Mouse (Mus musculus) kidney, embryonic 15.5 days (tissue): ENCODE measurements around the gene 1700011L22Rik. TPM values are rescaled to one million over a fixed set of nuclear protein-coding genes. Genes with fewer than 3 reads are reported as not detected.

Source experiments
- ATAC-seq: fragments of 200-750 bp; cut with Nextera tagmentation; replicated peaks from 2 replicates; pipeline ENCODE4 v1.8.0; 2017; ENCODE audit warnings: moderate TSS enrichment; ENCODE audit not compliant: low FRiP score
- H3K27ac ChIP-seq: fragments of 300-500 bp; sonication (generic); 2 replicates; pipeline ENCODE4 v1.5.1; 2015; ENCODE audit warnings: mild to moderate bottlenecking, inconsistent platforms
- H3K27me3 ChIP-seq: fragments of 300-500 bp; sonication (generic); 2 replicates; pipeline ENCODE4 v1.6.1; 2015; ENCODE audit warnings: inconsistent platforms
- H3K36me3 ChIP-seq: fragments of 300-500 bp; sonication (generic); 2 replicates; pipeline ENCODE4 v1.6.1; 2015; ENCODE audit warnings: inconsistent platforms
- H3K4me1 ChIP-seq: fragments of 300-500 bp; sonication (generic); 2 replicates; pipeline ENCODE4 v1.6.1; 2015; ENCODE audit warnings: inconsistent platforms
- H3K4me2 ChIP-seq: fragments of 300-500 bp; sonication (generic); 2 replicates; pipeline ENCODE4 v1.6.1; 2015; ENCODE audit warnings: moderate library complexity, mild to moderate bottlenecking, inconsistent platforms
- H3K4me3 ChIP-seq: fragments of 300-500 bp; sonication (generic); replicated peaks from 2 replicates; pipeline ENCODE4 v1.5.1; 2015; ENCODE audit warnings: mild to moderate bottlenecking, inconsistent platforms
- H3K9ac ChIP-seq: fragments of 300-500 bp; sonication (generic); 2 replicates; pipeline ENCODE4 v1.6.1; 2015; ENCODE audit warnings: mild to moderate bottlenecking, inconsistent platforms
- H3K9me3 ChIP-seq: fragments of 300-500 bp; sonication (generic); replicated peaks from 2 replicates; pipeline ENCODE4 v1.6.1; 2016; ENCODE audit warnings: inconsistent platforms
- WGBS: fragments of 180-500 bp; shearing (Covaris S2); methylation state at CpG from one replicate; pipeline ENCODE4 v1.1.7; 2015; ENCODE audit warnings: mixed read lengths; 5-methylcytosine and 5-hydroxymethylcytosine counted together
- polyA plus RNA-seq: library from polyadenylated mRNA; unstranded; fragments of >200 nt; fragmentation: Nextera tagmentation; extraction: Ambion mirVana; gene quantifications from 2 replicates; pipeline ENCODE4 v1.2.1, GENCODE M21; 2015

The 1700011L22Rik gene
- polyA plus RNA-seq, 1 experiment from 2014 or later = not detected

- H3K27ac ChIP-seq = peak overlapping the region; percentile 46
- WGBS = 42% methylated on average over 10 of the region's 10 CpGs
These were observed 85.6 kb downstream of the 1700011L22Rik start for GRCm38 (mm10) chr8:79162533-79163308.

GRCm38 (mm10) chr8:79161172-79161778, 87.1 kb downstream of the 1700011L22Rik start:
- H3K27ac ChIP-seq = no peak overlapping the region
- H3K4me1 ChIP-seq = peaks cover 28% of the 10 kb centered on the region
- no peak overlapping the region for H3K9ac ChIP-seq
- H3K4me3 ChIP-seq = no peak overlapping the region
- WGBS = 77% methylated on average over 4 of the region's 4 CpGs
- H3K4me2 ChIP-seq = no peak overlapping the region
- no peaks in the 10 kb centered on the region for H3K27me3 ChIP-seq
- H3K9me3 ChIP-seq = no peaks in the 10 kb centered on the region
- H3K36me3 ChIP-seq = peaks cover 23% of the 10 kb centered on the region
- no peak for ATAC-seq

More at GRCm38 (mm10) chr8:79162533-79163308, 85.6 kb downstream of the 1700011L22Rik start:
- Histone ChIP-seq H3K27me3 (no peaks in the 10 kb centered on the region), H3K36me3 (peaks cover 12% of the 10 kb centered on the region; the same call in 1 of the 2 replicates), H3K9ac (no peak overlapping the region), H3K4me3 (no peak overlapping the region), H3K9me3 (no peaks in the 10 kb centered on the region), H3K4me1 (peaks cover 28% of the 10 kb centered on the region), H3K4me2 (no peak overlapping the region)
- peak; percentile 76 for ATAC-seq

Other genes with a start within 250 kb of the 1700011L22Rik start
- 7.4 and 7.9 TPM in 2 replicates for gene Zfp827, start 220.1 kb downstream of the 1700011L22Rik start, polyA plus RNA-seq
- gene Mmaa, start 46.4 kb upstream of the 1700011L22Rik start, polyA plus RNA-seq = 13.0 and 13.2 TPM in 2 replicates
- 40.0 and 41.0 TPM in 2 replicates for gene Smad1, start 150.9 kb upstream of the 1700011L22Rik start, polyA plus RNA-seq